Mouse (Mus musculus): ENCODE measurements around the gene Lgals1. TPM values are rescaled to one million over a fixed set of nuclear protein-coding genes. Genes with fewer than 3 reads are reported as not detected.

Lgals1 gene
- total RNA-seq, 1 experiment from 2014 or later: 404 TPM

GRCm38 (mm10) chr15:78930801-78931426 lies 4.4 kb downstream of the Lgals1 start:
- no peak for ATAC-seq (replicated peaks; ENCODE audit: insufficient number of reproducible peaks, low FRiP score, low TSS enrichment, poor library complexity, severe bottlenecking)

GRCm38 (mm10) chr15:78931577-78931976 lies 5.1 kb downstream of the Lgals1 start:
- peak; percentile 68 for ATAC-seq (replicated peaks; ENCODE audit: insufficient number of reproducible peaks, low FRiP score, low TSS enrichment, poor library complexity, severe bottlenecking)

GRCm38 (mm10) chr15:78934784-78935320 lies 8.3 kb downstream of the Lgals1 start, which contains the start of gene Nol12:
Gene Nol12 (plus strand): TSS chr15:78934933.
- ATAC-seq (replicated peaks; ENCODE audit: insufficient number of reproducible peaks, low FRiP score, low TSS enrichment, poor library complexity, severe bottlenecking): peak; percentile 86

GRCm38 (mm10) chr15:78936403-78936802 lies 9.9 kb downstream of the Lgals1 start:
- ATAC-seq (replicated peaks; ENCODE audit: insufficient number of reproducible peaks, low FRiP score, low TSS enrichment, poor library complexity, severe bottlenecking): no peak

- no peak for ATAC-seq (replicated peaks; ENCODE audit: insufficient number of reproducible peaks, low FRiP score, low TSS enrichment, poor library complexity, severe bottlenecking)
Observed at GRCm38 (mm10) chr15:78937311-78937710, 10.8 kb downstream of the Lgals1 start.

- no peak for ATAC-seq (replicated peaks; ENCODE audit: insufficient number of reproducible peaks, low FRiP score, low TSS enrichment, poor library complexity, severe bottlenecking)
Observed at GRCm38 (mm10) chr15:78937963-78938362, 11.4 kb downstream of the Lgals1 start.

- ATAC-seq (replicated peaks; ENCODE audit: insufficient number of reproducible peaks, low FRiP score, low TSS enrichment, poor library complexity, severe bottlenecking): no peak
Observed at GRCm38 (mm10) chr15:78940325-78940724, 13.8 kb downstream of the Lgals1 start.

GRCm38 (mm10) chr15:78942663-78943062 lies 16.1 kb downstream of the Lgals1 start:
- ATAC-seq (replicated peaks; ENCODE audit: insufficient number of reproducible peaks, low FRiP score, low TSS enrichment, poor library complexity, severe bottlenecking): peak; percentile 61

- ATAC-seq (replicated peaks; ENCODE audit: insufficient number of reproducible peaks, low FRiP score, low TSS enrichment, poor library complexity, severe bottlenecking): no peak
Observed at GRCm38 (mm10) chr15:78946232-78946631, 19.7 kb downstream of the Lgals1 start.

GRCm38 (mm10) chr15:78947657-78948056 lies 21.1 kb downstream of the Lgals1 start, which contains the start of gene Triobp:
Gene Triobp (plus strand): TSS chr15:78947724.
- ATAC-seq (replicated peaks; ENCODE audit: insufficient number of reproducible peaks, low FRiP score, low TSS enrichment, poor library complexity, severe bottlenecking): peak; percentile 93

- ATAC-seq (replicated peaks; ENCODE audit: insufficient number of reproducible peaks, low FRiP score, low TSS enrichment, poor library complexity, severe bottlenecking): no peak
Observed at GRCm38 (mm10) chr15:78948152-78948725, 21.7 kb downstream of the Lgals1 start.

- ATAC-seq (replicated peaks; ENCODE audit: insufficient number of reproducible peaks, low FRiP score, low TSS enrichment, poor library complexity, severe bottlenecking): no peak
Observed at GRCm38 (mm10) chr15:78948883-78949282, 22.4 kb downstream of the Lgals1 start.

- no peak for ATAC-seq (replicated peaks; ENCODE audit: insufficient number of reproducible peaks, low FRiP score, low TSS enrichment, poor library complexity, severe bottlenecking)
Observed at GRCm38 (mm10) chr15:78955663-78956062, 29.1 kb downstream of the Lgals1 start.

GRCm38 (mm10) chr15:78956351-78956750 lies 29.8 kb downstream of the Lgals1 start:
- 0 out of 2 replicates have a peak, but pooled peaks have one; percentile 49 for ATAC-seq (replicated peaks; ENCODE audit: insufficient number of reproducible peaks, low FRiP score, low TSS enrichment, poor library complexity, severe bottlenecking)

GRCm38 (mm10) chr15:78957021-78957420 lies 30.5 kb downstream of the Lgals1 start:
- no peak for ATAC-seq (replicated peaks; ENCODE audit: insufficient number of reproducible peaks, low FRiP score, low TSS enrichment, poor library complexity, severe bottlenecking)

- no peak for ATAC-seq (replicated peaks; ENCODE audit: insufficient number of reproducible peaks, low FRiP score, low TSS enrichment, poor library complexity, severe bottlenecking)
Observed at GRCm38 (mm10) chr15:78959537-78959936, 33.0 kb downstream of the Lgals1 start.

GRCm38 (mm10) chr15:78960088-78960487 lies 33.6 kb downstream of the Lgals1 start:
- no peak for ATAC-seq (replicated peaks; ENCODE audit: insufficient number of reproducible peaks, low FRiP score, low TSS enrichment, poor library complexity, severe bottlenecking)

GRCm38 (mm10) chr15:78962885-78963284 lies 36.4 kb downstream of the Lgals1 start:
- ATAC-seq (replicated peaks; ENCODE audit: insufficient number of reproducible peaks, low FRiP score, low TSS enrichment, poor library complexity, severe bottlenecking): peak; percentile 62

GRCm38 (mm10) chr15:78971626-78972025 lies 45.1 kb downstream of the Lgals1 start:
- ATAC-seq (replicated peaks; ENCODE audit: insufficient number of reproducible peaks, low FRiP score, low TSS enrichment, poor library complexity, severe bottlenecking): no peak

- ATAC-seq (replicated peaks; ENCODE audit: insufficient number of reproducible peaks, low FRiP score, low TSS enrichment, poor library complexity, severe bottlenecking): no peak
Observed at GRCm38 (mm10) chr15:78973950-78974349, 47.4 kb downstream of the Lgals1 start.
